Mouse (Mus musculus): ENCODE results near the gene Ufl1.

GRCm38 (mm10) chr4:25322631-25323178 lies 41.1 kb upstream of the Ufl1 start:
- no peak for TF ChIP-seq CHD2 (IDR thresholded peaks at IDR 0.05; ENCODE audit: low read depth, low read length)
- TF ChIP-seq ZNF384 (IDR thresholded peaks at IDR 0.05; ENCODE audit: low read depth, low read length), result no peak
- TF ChIP-seq HCFC1 (IDR thresholded peaks at IDR 0.05; ENCODE audit: borderline replicate concordance, insufficient read depth, low read length), result no peak
- no peak for TF ChIP-seq ZC3H11A (IDR thresholded peaks at IDR 0.05; ENCODE audit: borderline replicate concordance, low read depth, low read length)

Measured in ES-E14 (cell line).